Mouse (Mus musculus): ENCODE data around the gene Ccdc169.

Ccdc169 gene

GRCm38 (mm10) chr3:55137039-55137438 lies at the start of gene Ccdc169:
Gene Ccdc169, plus strand, starts transcription at chr3:55137339.
- in situ Hi-C loops (cut with MboI, MseI): no loop called here

- in situ Hi-C loops (cut with MboI, MseI): no loop called here
Observed at GRCm38 (mm10) chr3:55087360-55087759, 49.8 kb upstream of the Ccdc169 start.

GRCm38 (mm10) chr3:55088359-55088758 lies 48.8 kb upstream of the Ccdc169 start:
- in situ Hi-C loops (cut with MboI, MseI): no loop called here

- in situ Hi-C loops (cut with MboI, MseI): no loop called here
Observed at GRCm38 (mm10) chr3:55088843-55089242, 48.3 kb upstream of the Ccdc169 start.

GRCm38 (mm10) chr3:55089291-55089690 lies 47.8 kb upstream of the Ccdc169 start:
- in situ Hi-C loops (cut with MboI, MseI): no loop called here

- in situ Hi-C loops (cut with MboI, MseI): no loop called here
Observed at GRCm38 (mm10) chr3:55093161-55093560, 44.0 kb upstream of the Ccdc169 start.

GRCm38 (mm10) chr3:55095968-55096654 lies 41.0 kb upstream of the Ccdc169 start:
- in situ Hi-C loops (cut with MboI, MseI): no loop called here

GRCm38 (mm10) chr3:55096655-55097005 lies 40.5 kb upstream of the Ccdc169 start:
- in situ Hi-C loops (cut with MboI, MseI): no loop called here

- in situ Hi-C loops (cut with MboI, MseI): no loop called here
Observed at GRCm38 (mm10) chr3:55097186-55097585, 40.0 kb upstream of the Ccdc169 start.

GRCm38 (mm10) chr3:55098014-55098413 lies 39.1 kb upstream of the Ccdc169 start:
- in situ Hi-C loops (cut with MboI, MseI): no loop called here

GRCm38 (mm10) chr3:55098990-55099389 lies 38.1 kb upstream of the Ccdc169 start:
- in situ Hi-C loops (cut with MboI, MseI): no loop called here

GRCm38 (mm10) chr3:55101092-55101491 lies 36.0 kb upstream of the Ccdc169 start:
- in situ Hi-C loops (cut with MboI, MseI): no loop called here

GRCm38 (mm10) chr3:55105372-55106023 lies 31.6 kb upstream of the Ccdc169 start:
- in situ Hi-C loops (cut with MboI, MseI): no loop called here

GRCm38 (mm10) chr3:55106051-55106450 lies 31.1 kb upstream of the Ccdc169 start:
- in situ Hi-C loops (cut with MboI, MseI): no loop called here

- in situ Hi-C loops (cut with MboI, MseI): no loop called here
Observed at GRCm38 (mm10) chr3:55109097-55109496, 28.0 kb upstream of the Ccdc169 start.

GRCm38 (mm10) chr3:55111935-55112709 lies 25.0 kb upstream of the Ccdc169 start, which contains the start of gene Spg20:
Gene Spg20, plus strand, starts transcription at chr3:55112108.
- in situ Hi-C loops (cut with MboI, MseI): no loop called here

- in situ Hi-C loops (cut with MboI, MseI): no loop called here
Observed at GRCm38 (mm10) chr3:55112710-55113415, 24.3 kb upstream of the Ccdc169 start.

- in situ Hi-C loops (cut with MboI, MseI): no loop called here
Observed at GRCm38 (mm10) chr3:55114313-55115065, 22.6 kb upstream of the Ccdc169 start.

GRCm38 (mm10) chr3:55115071-55115470 lies 22.1 kb upstream of the Ccdc169 start:
- in situ Hi-C loops (cut with MboI, MseI): no loop called here

- in situ Hi-C loops (cut with MboI, MseI): no loop called here
Observed at GRCm38 (mm10) chr3:55115989-55116388, 21.1 kb upstream of the Ccdc169 start.

- in situ Hi-C loops (cut with MboI, MseI): no loop called here
Observed at GRCm38 (mm10) chr3:55119275-55119898, 17.8 kb upstream of the Ccdc169 start.

Data from regulatory T cell (primary cell).